Mouse (Mus musculus): ENCODE data around the gene Zfp87. TPM values are rescaled to one million over a fixed set of nuclear protein-coding genes. Genes with fewer than 3 reads are reported as not detected.

The Zfp87 gene
- polyA plus RNA-seq, 1 experiment from 2014 or later = 28.3 TPM

DNA sequence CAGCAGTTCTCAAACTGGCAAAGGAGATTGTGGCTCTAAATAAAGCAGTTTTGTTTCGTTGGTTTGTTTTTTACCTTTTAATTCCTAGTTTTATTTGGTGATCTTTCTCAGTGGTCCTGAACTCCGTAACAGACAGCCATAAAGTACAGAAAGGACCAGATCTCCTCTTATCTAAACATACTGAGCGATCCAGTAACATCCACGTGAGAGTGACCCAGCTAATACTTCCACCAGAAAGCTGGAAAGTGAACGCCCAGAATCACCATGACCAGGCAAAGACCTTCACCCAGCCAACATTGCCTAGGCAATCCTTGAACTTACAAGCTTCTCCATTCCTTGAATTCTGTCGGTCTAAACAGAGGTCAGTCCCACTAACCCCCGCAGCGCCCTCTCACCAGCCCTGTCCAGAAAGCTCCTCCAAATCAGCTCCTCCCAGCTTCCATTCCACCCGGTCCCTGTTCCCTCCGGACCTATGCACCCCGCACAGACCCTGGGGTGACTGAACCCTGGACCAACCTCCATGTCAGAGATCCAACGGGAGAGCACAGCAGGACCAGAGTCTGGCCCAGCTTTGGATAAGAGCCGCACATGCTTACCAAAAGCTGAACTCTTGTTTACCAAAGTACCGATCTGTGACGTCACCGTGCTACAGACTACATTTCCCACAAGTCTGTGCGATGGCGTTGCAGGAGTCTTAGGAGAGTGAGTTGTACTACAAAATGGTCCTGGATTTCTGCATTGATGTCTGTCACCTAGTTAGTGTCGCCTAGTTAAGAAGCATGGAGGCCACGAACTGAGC, 42.2 kb downstream of the Zfp87 start, which contains the start of gene Zfp874b:
Zfp874b (minus strand) TSS at position 634 of the 799 bp plus-strand sequence.
- Histone ChIP-seq H3K36me3 (replicated peaks) (peaks cover 14% of the 10 kb centered on the region; the same call in 1 of the 2 replicates), H3K27ac (no peak within 1 kb of the TSS)

DNA sequence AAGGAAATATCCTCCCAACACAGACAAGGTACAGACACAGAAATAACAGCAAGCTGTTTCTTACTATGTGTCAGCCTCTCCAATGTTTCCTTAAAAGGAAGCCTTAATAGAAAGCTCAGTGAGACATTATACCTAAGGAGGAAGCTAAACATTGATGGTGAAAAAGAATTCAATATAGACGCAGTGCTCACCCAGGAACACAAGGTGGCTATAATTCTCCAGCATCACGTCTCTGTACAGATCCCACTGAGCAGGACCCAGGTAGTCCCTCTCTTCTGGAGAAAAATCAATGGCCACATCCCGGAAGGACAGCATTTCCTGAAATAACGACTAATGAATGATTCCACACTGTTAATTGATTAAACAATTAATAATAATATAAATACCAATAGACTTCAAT, 44.4 kb downstream of the Zfp87 start:
- WGBS = 66% methylated on average over 4 of the region's 4 CpGs
- Histone ChIP-seq H3K27ac (no peak overlapping the region), H3K36me3 (replicated peaks) (no peaks in the 10 kb centered on the region), H3K9me3 (no peaks in the 10 kb centered on the region), H3K9ac (no peak overlapping the region), H3K4me2 (no peak overlapping the region), H3K4me1 (peaks cover 10% of the 10 kb centered on the region), H3K27me3 (no peaks in the 10 kb centered on the region), H3K4me3 (replicated peaks) (no peak overlapping the region)
- no peak for ATAC-seq (ENCODE audit: low FRiP score)

More for the DNA sequence above, 42.2 kb downstream of the Zfp87 start, which contains the start of gene Zfp874b:
- Histone ChIP-seq H3K4me2 (peak within 1 kb of the TSS; percentile 72), H3K4me1 (peaks cover 10% of the 10 kb centered on the region), H3K27me3 (no peaks in the 10 kb centered on the region), H3K4me3 (replicated peaks) (peak within 1 kb of the TSS; percentile 57), H3K9ac (peak within 1 kb of the TSS; percentile 62), H3K9me3 (no peaks in the 10 kb centered on the region)
- WGBS = 6% methylated on average over 20 of the region's 20 CpGs
- ATAC-seq (ENCODE audit: low FRiP score) = peak; percentile 95

GRCm38 (mm10) chr13:67469274-67469673, 56.7 kb downstream of the Zfp87 start:
- Histone ChIP-seq H3K4me1 (no peaks in the 10 kb centered on the region), H3K4me2 (no peak overlapping the region), H3K9ac (no peak overlapping the region), H3K4me3 (replicated peaks) (no peak overlapping the region), H3K27ac (no peak overlapping the region), H3K27me3 (no peaks in the 10 kb centered on the region), H3K9me3 (no peaks in the 10 kb centered on the region), H3K36me3 (replicated peaks) (0 out of 2 replicates have a peak, but pooled peaks cover 5% of the 10 kb centered on the region)
- 87% methylated on average over 3 of the region's 3 CpGs for WGBS
- ATAC-seq (ENCODE audit: low FRiP score) = no peak

Other genes starting within 250 kb of the Zfp87 start
- 2.8 and 3.4 TPM in 2 replicates for gene Zfp458, start 247.7 kb downstream of the Zfp87 start, polyA plus RNA-seq (2016; fragmentation: Nextera tagmentation; extraction: Ambion mirVana)
- gene Zfp457, start 219.7 kb downstream of the Zfp87 start, polyA plus RNA-seq (2016; fragmentation: Nextera tagmentation; extraction: Ambion mirVana) = 0.65 and 1.1 TPM in 2 replicates
- 1.6 and 2.2 TPM in 2 replicates for gene Zfp595, start 193.6 kb downstream of the Zfp87 start, polyA plus RNA-seq (2016; fragmentation: Nextera tagmentation; extraction: Ambion mirVana)
- not detected in 2 replicates for gene Gm28044, start 165.6 kb downstream of the Zfp87 start, polyA plus RNA-seq (2016; fragmentation: Nextera tagmentation; extraction: Ambion mirVana)
- 0.87 and 0.94 TPM in 2 replicates for gene Zfp953, start 165.6 kb downstream of the Zfp87 start, polyA plus RNA-seq (2016; fragmentation: Nextera tagmentation; extraction: Ambion mirVana)
- not detected in 2 replicates for gene Gm28041, start 150.4 kb downstream of the Zfp87 start, polyA plus RNA-seq (2016; fragmentation: Nextera tagmentation; extraction: Ambion mirVana)
- gene Zfp456, start 150.4 kb downstream of the Zfp87 start, polyA plus RNA-seq (2016; fragmentation: Nextera tagmentation; extraction: Ambion mirVana) = 0.56 and 0.86 TPM in 2 replicates
- gene Zfp429, start 126.4 kb downstream of the Zfp87 start, polyA plus RNA-seq (2016; fragmentation: Nextera tagmentation; extraction: Ambion mirVana) = 3.3 and 4.1 TPM in 2 replicates
- gene Zfp459, start 104.8 kb downstream of the Zfp87 start, polyA plus RNA-seq (2016; fragmentation: Nextera tagmentation; extraction: Ambion mirVana) = 1.1 TPM in 2 replicates
- 6.3 and 6.5 TPM in 2 replicates for gene Zfp874a, start 74.6 kb downstream of the Zfp87 start, polyA plus RNA-seq (2016; fragmentation: Nextera tagmentation; extraction: Ambion mirVana)
- gene Zfp874b, start 41.9 kb downstream of the Zfp87 start, polyA plus RNA-seq (2016; fragmentation: Nextera tagmentation; extraction: Ambion mirVana) = 1.4 and 2.0 TPM in 2 replicates
- gene Zfp58, start 25.6 kb downstream of the Zfp87 start, polyA plus RNA-seq (2016; fragmentation: Nextera tagmentation; extraction: Ambion mirVana) = 17.5 and 18.0 TPM in 2 replicates
- gene Gm26965, start within 50 bp of the Zfp87 start, polyA plus RNA-seq (2016; fragmentation: Nextera tagmentation; extraction: Ambion mirVana) = not detected in 2 replicates
- 15.7 and 16.6 TPM in 2 replicates for gene Zfp748, start 27.7 kb upstream of the Zfp87 start, polyA plus RNA-seq (2016; fragmentation: Nextera tagmentation; extraction: Ambion mirVana)
- 4.8 and 5.3 TPM in 2 replicates for gene Zfp729b, start 83.5 kb upstream of the Zfp87 start, polyA plus RNA-seq (2016; fragmentation: Nextera tagmentation; extraction: Ambion mirVana)
- 0.49 TPM in 1 of 2 replicates, not detected in the other for gene Gm49345, start 111.6 kb upstream of the Zfp87 start, polyA plus RNA-seq (2016; fragmentation: Nextera tagmentation; extraction: Ambion mirVana)
- gene Zfp729a, start 111.6 kb upstream of the Zfp87 start, polyA plus RNA-seq (2016; fragmentation: Nextera tagmentation; extraction: Ambion mirVana) = 3.4 and 3.8 TPM in 2 replicates
- gene Zfp738, start 160.9 kb upstream of the Zfp87 start, polyA plus RNA-seq (2016; fragmentation: Nextera tagmentation; extraction: Ambion mirVana) = 13.5 and 13.8 TPM in 2 replicates
- gene Zfp65, start 203.0 kb upstream of the Zfp87 start, polyA plus RNA-seq (2016; fragmentation: Nextera tagmentation; extraction: Ambion mirVana) = 9.3 and 9.6 TPM in 2 replicates
- gene Zfp85, start 229.1 kb upstream of the Zfp87 start, polyA plus RNA-seq (2016; fragmentation: Nextera tagmentation; extraction: Ambion mirVana) = 5.4 and 5.8 TPM in 2 replicates

All from forebrain, embryonic 12.5 days (tissue).